Mouse (Mus musculus): Measurements from ENCODE around the gene Rnf114.

Gene Rnf114

GRCm38 (mm10) chr2:167491757-167492708, at the start of gene Rnf114:
Rnf114 (plus strand) TSS chr2:167492645.
- DNase-seq (ENCODE audit: low read depth in 2 of 2, low spot score in 2 of 2) = peak in 1 of 2 experiments; percentile 12

GRCm38 (mm10) chr2:167443411-167444193, 48.8 kb upstream of the Rnf114 start:
- DNase-seq (ENCODE audit: low read depth in 2 of 2, low spot score in 2 of 2) = no peak

DNA sequence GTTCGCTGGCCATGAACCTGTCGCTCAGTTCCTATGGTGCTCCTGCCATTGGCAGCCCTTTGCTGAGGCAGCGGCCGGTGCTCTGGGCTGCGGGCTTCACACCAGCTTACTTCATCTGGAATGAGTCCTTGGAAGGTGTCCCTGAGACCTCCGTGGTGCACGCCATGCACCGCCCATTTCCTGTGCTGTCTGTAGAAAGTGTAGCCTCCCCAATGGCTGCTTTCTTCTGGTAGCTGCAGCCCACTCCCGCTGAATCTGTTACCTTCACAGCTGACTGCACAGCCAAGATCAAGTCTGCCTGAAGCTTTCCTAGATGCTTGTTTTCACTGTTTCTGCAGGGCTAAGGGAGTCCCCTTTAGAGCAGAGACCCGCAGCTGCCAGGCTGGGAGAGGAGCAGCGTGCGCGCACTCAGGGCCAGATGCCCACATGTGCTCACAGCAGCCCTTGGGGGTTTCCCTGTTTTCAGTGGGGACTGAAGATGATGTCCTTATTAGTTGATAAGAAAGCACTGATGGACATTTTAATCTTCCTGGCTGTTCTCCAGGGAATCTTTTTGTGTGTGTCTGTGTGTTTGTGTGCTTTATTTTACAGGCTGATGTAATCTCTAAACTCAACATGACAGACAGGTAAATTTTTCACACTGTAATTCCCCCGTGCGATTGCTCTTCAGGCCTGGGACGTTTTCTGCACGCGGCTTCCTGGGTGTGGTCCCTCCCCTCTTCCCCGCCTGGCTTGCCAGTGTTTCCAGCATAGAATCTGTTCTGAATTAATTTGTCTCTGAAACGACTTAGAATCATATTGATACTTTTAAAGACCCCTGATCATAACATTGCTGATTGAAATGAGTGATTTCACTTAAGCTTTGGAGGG, 46.3 kb upstream of the Rnf114 start:
- no peak for DNase-seq (ENCODE audit: low read depth in 2 of 2, low spot score in 2 of 2)

DNA sequence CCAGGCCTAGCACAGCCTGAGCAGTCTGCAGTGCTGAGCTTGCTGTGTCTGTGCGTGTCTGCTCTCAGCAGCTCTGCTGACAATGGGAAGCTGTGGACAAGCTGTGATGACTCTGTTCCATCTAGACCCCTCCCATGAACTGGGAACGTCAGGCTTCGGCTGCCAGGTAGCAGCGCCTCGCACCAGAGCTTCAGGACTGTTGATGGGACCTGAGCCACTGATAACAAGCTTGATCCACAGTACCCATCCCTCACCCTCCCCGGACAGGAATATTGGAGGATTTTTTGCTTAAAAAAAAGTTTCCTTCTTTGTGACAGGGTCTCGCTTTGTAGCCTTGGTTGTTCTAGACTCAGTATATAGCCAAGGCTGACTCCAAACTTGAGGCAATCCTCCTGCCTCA, 45.2 kb upstream of the Rnf114 start:
- no peak for DNase-seq (ENCODE audit: low read depth in 2 of 2, low spot score in 2 of 2)

DNA sequence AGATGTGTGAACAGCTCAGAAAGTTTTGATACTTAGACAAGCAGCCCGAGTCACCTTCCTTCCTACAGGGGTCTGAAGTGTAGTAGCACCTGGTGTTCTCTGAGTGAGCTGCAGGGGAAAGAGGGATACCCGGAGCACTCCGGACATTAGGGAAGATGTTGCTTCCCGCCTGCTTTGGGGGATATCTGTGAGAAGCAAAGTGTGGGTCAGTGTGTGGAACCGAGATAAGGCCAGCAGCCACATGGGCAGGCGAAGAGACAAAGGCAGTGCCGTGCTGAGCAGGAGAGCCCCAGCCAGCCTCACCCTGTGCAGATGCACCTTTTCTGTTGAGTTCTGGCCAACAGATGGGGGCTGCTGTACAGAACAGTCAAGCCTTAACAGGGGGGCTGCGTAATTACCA, 44.8 kb upstream of the Rnf114 start:
- no peak for DNase-seq (ENCODE audit: low read depth in 2 of 2, low spot score in 2 of 2)

GRCm38 (mm10) chr2:167449331-167450275, 42.8 kb upstream of the Rnf114 start:
- DNase-seq (ENCODE audit: low read depth in 2 of 2, low spot score in 2 of 2) = no peak

- DNase-seq (ENCODE audit: low read depth in 2 of 2, low spot score in 2 of 2) = no peak
Observed at GRCm38 (mm10) chr2:167450647-167451046, 41.8 kb upstream of the Rnf114 start.

DNA sequence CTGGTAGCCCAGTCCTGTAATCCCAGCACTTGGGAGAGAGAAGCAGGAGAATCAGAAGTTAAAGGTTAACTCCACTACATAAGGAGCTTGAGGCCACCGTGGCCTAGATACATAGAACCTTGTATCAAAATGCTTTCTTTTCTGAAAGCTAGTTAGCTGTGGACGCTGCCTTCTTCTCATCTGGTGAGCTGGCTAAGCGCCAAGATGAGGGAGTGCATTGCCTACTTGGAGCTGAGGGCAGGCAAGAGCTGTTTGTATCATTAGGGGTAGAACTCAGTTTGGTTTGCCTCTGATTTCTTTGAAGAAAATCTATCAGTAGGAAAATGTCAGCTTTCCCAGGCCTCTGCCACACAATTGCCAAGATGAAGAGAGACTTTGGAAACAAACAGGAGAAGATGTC, 38.6 kb upstream of the Rnf114 start:
- no peak for DNase-seq (ENCODE audit: low read depth in 2 of 2, low spot score in 2 of 2)

DNA sequence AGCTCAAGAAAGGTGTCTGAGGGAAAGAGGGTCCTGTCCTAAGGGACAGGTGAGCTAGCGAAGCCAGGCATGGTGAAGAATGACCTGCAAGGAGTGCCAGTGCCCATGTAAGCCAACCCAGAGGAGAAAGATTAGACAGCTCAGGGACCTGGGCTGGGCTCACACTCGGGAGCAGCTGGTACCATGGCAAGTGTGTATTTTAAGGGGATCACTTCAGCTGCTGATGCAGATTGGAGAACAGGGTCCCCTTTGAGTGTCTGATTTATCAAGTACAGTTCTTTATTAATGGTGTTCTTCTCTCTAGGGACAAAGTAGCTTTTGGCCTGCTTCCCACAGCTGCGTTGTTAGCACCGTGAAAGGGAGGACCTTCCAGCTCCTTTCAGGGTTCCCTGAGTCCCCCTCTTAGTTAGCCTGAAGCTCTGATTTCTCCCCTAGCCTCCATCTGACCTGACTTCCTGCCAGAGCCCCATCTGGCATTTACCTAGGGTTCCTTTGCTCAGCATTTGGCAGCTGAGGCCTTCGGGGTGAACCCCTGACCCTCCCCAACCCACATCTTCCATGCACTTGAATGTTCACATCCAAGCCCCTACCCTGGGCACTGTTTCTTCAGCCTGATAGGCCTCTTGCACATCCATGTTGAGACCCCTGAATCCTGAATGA, 36.0 kb upstream of the Rnf114 start:
- no peak for DNase-seq (ENCODE audit: low read depth in 2 of 2, low spot score in 2 of 2)

GRCm38 (mm10) chr2:167457213-167457612, 35.2 kb upstream of the Rnf114 start:
- DNase-seq (ENCODE audit: low read depth in 2 of 2, low spot score in 2 of 2) = no peak

DNA sequence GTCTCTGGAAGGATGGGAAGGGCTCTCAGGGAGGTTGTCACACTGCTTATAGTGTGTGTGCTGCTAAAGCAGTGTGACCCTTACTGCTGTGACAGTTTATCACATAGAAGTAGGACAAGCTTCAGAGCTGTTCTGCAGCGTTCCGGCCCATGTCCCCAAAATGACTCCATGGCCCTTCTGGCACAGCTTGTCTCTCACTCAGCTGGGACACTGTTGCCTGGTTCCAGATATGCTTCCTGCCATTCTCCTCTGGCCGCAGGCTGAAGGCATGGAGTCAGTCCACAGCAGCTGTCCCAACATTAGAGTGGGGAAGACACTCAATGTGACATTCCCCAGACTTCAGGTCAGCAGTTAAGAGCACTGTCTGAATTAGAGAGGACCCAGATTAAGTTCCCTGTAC, 33.9 kb upstream of the Rnf114 start:
- no peak for DNase-seq (ENCODE audit: low read depth in 2 of 2, low spot score in 2 of 2)

DNA sequence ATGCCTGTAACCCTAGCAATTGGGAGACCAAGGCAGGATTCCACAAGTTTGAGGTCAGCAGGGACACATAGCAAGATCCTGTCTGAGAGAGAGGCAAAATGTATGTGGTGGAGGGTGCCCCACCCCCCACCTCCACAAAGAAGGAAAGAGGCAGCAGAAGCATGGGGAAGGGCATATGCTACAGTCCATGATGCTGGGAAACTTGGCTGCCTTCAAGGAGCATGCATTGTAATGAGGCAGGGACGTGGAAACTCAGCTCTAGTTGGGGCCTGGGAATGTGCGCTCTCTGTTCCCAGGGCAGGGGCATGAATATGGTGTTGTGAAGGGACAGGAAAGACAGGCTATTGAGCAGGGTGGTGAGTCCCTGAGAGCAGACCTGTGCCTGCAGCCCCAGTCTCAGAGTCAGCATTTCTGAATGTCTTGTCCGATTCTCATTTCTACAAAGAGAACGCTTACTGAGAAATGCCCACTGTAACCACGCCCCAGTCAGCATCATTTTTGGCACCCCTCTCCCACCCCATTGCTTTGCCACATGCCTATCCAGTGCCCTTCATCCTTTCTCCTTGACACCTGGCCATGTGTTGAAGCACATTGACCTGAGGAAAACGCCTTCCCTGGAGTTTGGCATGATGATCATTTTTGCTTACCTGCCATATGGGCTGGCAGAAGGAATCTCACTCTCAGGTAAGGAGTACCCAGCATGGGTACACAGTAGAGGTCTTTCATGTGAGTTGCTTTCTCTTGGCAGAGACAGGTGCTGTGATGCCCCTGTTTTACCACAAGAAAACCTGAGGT, 33.2 kb upstream of the Rnf114 start:
- no peak for DNase-seq (ENCODE audit: low read depth in 2 of 2, low spot score in 2 of 2)

- peak in 1 of 2 experiments; percentile 17 for DNase-seq (ENCODE audit: low read depth in 2 of 2, low spot score in 2 of 2)
Observed at GRCm38 (mm10) chr2:167462954-167463353, 29.5 kb upstream of the Rnf114 start.

GRCm38 (mm10) chr2:167463802-167464201, 28.6 kb upstream of the Rnf114 start:
- no peak for DNase-seq (ENCODE audit: low read depth in 2 of 2, low spot score in 2 of 2)

DNA sequence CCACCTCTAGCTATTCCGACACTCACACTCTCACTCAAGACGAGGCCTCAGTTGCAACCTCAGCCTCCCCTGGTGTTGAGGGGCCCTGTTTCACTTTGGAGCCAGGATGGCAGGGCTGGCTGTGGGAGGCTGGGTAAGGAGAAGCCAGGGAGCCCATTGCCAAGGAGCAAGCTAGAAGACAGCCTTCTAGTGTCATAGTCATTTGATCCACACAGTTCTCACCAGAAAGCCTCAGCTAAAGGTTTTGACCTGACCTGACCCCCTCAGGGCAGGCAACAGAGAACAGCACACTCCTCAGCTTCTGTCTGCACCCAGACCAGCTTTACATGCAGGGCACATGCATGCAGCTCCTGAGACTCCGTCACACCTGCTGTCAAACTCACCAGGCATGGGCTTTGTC, 26.5 kb upstream of the Rnf114 start:
- no peak for DNase-seq (ENCODE audit: low read depth in 2 of 2, low spot score in 2 of 2)

- DNase-seq (ENCODE audit: low read depth in 2 of 2, low spot score in 2 of 2) = no peak
Observed at GRCm38 (mm10) chr2:167467214-167467613, 25.2 kb upstream of the Rnf114 start.

DNA sequence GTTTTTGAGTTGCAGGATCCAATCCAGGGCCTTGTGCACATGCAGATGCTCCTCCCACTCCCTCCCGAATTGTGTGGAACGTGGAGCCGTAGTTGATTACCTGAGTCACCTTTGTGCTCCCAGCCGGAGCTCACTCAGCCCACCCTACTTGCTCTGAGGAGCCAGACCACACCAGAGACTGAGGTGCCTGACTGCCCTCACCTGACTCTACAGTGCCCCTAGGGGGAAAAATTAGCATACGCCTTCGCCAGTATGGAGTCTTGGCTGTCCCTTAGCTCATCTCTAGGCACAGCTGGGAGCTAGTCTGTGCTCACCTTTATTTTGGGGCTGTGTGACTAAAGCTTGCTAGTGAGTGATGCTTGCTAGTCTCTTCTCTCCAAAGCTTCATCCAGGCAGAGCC, 24.0 kb upstream of the Rnf114 start:
- no peak for DNase-seq (ENCODE audit: low read depth in 2 of 2, low spot score in 2 of 2)

DNA sequence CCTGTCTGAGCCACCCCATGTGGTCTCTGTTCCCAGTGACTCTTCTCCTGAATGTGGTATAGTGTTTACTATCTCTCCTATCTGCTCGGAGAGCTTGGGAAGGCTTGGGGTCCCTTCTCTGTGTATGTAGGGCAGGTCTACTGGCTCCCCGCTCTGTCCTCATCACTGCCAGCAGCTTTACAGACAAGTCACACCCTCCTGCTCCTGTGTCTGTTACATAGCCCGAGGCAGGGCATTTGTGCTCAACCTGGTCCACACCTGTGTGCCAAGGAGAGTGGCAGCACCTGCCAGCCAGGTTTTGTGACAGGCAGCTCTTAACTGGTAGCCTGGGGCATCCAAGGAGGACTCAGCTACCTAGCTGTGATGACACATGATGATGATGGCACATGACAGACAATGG, 21.8 kb upstream of the Rnf114 start:
- DNase-seq (ENCODE audit: low read depth in 2 of 2, low spot score in 2 of 2) = no peak

DNA sequence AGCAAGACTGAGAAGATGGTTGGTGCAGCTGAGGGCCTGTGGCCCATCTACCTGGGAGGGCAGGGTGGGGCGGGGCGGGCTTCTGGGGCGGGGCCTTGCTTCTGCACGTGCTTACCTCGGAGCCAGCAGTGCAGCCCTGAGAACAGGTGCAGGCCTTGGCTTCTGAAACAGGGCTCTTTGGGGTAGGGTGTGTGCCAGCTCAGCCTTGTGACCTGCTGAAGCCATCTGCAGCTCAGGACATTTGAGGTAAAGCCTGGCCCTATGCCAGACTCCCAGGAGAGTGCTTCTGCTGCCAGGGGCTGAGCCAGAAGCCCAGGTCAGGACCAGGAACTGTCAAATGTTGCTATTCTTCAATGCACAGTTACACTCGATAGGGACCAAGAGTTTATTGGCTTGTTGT, 20.9 kb upstream of the Rnf114 start:
- no peak for DNase-seq (ENCODE audit: low read depth in 2 of 2, low spot score in 2 of 2)
